Mouse (Mus musculus): ENCODE measurements around the gene Scgn. TPM values are rescaled to one million over a fixed set of nuclear protein-coding genes. Genes with fewer than 3 reads are reported as not detected.

Scgn gene
- total and polyA plus RNA-seq, 3 experiments = not detected

DNA sequence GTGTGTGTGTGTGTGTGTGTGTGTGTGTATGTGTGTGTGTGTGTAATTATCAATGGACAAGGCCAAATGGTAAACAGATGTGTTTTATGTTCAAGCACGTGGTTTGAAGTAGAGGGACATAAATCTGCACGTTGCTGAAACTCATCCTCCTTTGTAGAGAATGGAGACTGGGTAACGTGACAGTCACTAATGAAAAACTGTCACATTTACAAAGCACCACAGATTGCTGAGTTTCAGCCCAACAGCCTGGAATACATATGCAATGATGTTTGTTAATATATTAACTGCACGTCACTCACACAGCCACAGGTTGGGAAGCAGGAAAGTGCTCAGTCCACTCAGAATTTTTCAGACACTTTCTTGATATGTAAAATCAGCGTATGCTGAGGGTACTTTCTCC is 563 bp downstream of the Scgn start:
- DNase-seq (ENCODE audit: low spot score) (no peak), ATAC-seq (ENCODE audit: extremely low read depth, insufficient number of reproducible peaks, low FRiP score, poor library complexity, severe bottlenecking) (no peak)
- TF ChIP-seq TAL1 (conservative IDR thresholded peaks at IDR 0.05; ENCODE audit: low read depth, low read length) (no peak), GATA2 (IDR thresholded peaks at IDR 0.05; ENCODE audit: borderline replicate concordance, low read depth, low read length) (no peak), CTCF (IDR thresholded peaks at IDR 0.05; ENCODE audit: low read depth, low read length) (no peak), POLR2AphosphoS5 (IDR thresholded peaks at IDR 0.05; ENCODE audit: insufficient replicate concordance, low read depth, low read length) (no peak), GATA1 (IDR thresholded peaks at IDR 0.05; ENCODE audit: borderline replicate concordance, low read length) (no peak)
- no peaks in the 10 kb centered on the region; the same call in 1 of the 2 replicates for H3K27me3 ChIP-seq (ENCODE audit: insufficient read depth, low read length)
- H3K36me3 ChIP-seq (replicated peaks) = no peaks in the 10 kb centered on the region
- no peak overlapping the region for H3K4me3 ChIP-seq (ENCODE audit: low read depth, low read length)
- no peaks in the 10 kb centered on the region for H3K4me1 ChIP-seq (ENCODE audit: insufficient read depth, low read depth, low read length)
- no peaks in the 10 kb centered on the region for H3K9me3 ChIP-seq (replicated peaks)

GRCm38 (mm10) chr13:23985130-23985529 is 5.9 kb downstream of the Scgn start:
- ATAC-seq (ENCODE audit: extremely low read depth, insufficient number of reproducible peaks, low FRiP score, poor library complexity, severe bottlenecking) (no peak), DNase-seq (ENCODE audit: low spot score) (no peak)
- Histone ChIP-seq H3K9me3 (replicated peaks) (no peaks in the 10 kb centered on the region), H3K4me3 (ENCODE audit: low read depth, low read length) (no peak overlapping the region), H3K27me3 (ENCODE audit: insufficient read depth, low read length) (no peaks in the 10 kb centered on the region), H3K4me1 (ENCODE audit: insufficient read depth, low read depth, low read length) (no peaks in the 10 kb centered on the region), H3K36me3 (replicated peaks) (no peaks in the 10 kb centered on the region)
- TF ChIP-seq GATA2 (IDR thresholded peaks at IDR 0.05; ENCODE audit: borderline replicate concordance, low read depth, low read length) (no peak), POLR2AphosphoS5 (IDR thresholded peaks at IDR 0.05; ENCODE audit: insufficient replicate concordance, low read depth, low read length) (no peak), GATA1 (IDR thresholded peaks at IDR 0.05; ENCODE audit: borderline replicate concordance, low read length) (no peak), CTCF (IDR thresholded peaks at IDR 0.05; ENCODE audit: low read depth, low read length) (no peak), TAL1 (conservative IDR thresholded peaks at IDR 0.05; ENCODE audit: low read depth, low read length) (no peak)

DNA sequence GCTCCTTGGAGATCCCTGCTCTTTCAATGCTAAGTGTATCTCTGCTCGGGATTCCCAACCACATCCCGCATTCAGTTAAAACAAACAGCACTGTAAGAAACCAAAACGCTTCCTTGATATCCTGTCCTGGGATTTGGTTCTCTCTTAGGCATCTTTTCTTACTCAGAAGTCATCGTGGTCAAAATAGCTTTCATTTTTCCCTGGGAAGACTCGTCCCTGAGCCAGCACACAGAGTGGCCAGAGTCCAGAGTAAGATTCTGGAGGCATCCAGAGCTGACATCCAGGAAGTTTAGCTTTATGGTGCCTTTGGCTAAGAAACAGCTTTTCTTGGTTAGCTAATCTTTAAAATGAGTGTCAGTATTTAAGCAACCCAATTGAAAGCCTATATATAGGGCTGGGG is 18.7 kb downstream of the Scgn start:
- TF ChIP-seq CTCF (IDR thresholded peaks at IDR 0.05; ENCODE audit: low read depth, low read length) = no peak
- TF ChIP-seq TAL1 (conservative IDR thresholded peaks at IDR 0.05; ENCODE audit: low read depth, low read length) = no peak
- no peak for TF ChIP-seq POLR2AphosphoS5 (IDR thresholded peaks at IDR 0.05; ENCODE audit: insufficient replicate concordance, low read depth, low read length)
- TF ChIP-seq GATA1 (IDR thresholded peaks at IDR 0.05; ENCODE audit: borderline replicate concordance, low read length) = no peak
- no peak for TF ChIP-seq GATA2 (IDR thresholded peaks at IDR 0.05; ENCODE audit: borderline replicate concordance, low read depth, low read length)
- Histone ChIP-seq H3K9me3 (replicated peaks) (no peaks in the 10 kb centered on the region), H3K4me1 (ENCODE audit: insufficient read depth, low read depth, low read length) (no peaks in the 10 kb centered on the region), H3K36me3 (replicated peaks) (no peaks in the 10 kb centered on the region), H3K27me3 (ENCODE audit: insufficient read depth, low read length) (no peaks in the 10 kb centered on the region), H3K4me3 (ENCODE audit: low read depth, low read length) (no peak overlapping the region)
- DNase-seq (ENCODE audit: low spot score) (no peak), ATAC-seq (ENCODE audit: extremely low read depth, insufficient number of reproducible peaks, low FRiP score, poor library complexity, severe bottlenecking) (no peak)

DNA sequence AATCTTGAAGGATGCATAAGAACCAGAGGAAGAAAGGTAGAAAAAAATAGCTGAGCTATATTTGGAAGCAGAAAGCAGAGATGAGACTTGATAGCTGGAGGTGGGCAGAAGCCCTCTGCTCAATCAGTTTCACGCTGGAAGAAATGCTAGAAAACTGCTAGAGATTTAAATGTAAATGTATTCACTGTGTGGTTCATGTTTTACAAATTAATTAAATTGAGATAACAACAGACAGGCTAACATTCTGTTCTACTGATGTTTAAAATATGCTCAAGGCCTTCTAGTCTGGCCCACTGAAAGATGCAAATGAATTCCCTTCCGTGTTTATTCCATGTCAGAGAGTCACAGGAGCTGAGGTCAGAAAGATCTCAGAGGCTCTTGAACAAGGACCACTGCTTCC is 19.1 kb downstream of the Scgn start:
- H3K36me3 ChIP-seq (replicated peaks) = no peaks in the 10 kb centered on the region
- H3K9me3 ChIP-seq (replicated peaks) = no peaks in the 10 kb centered on the region
- DNase-seq (ENCODE audit: low spot score) (no peak), ATAC-seq (ENCODE audit: extremely low read depth, insufficient number of reproducible peaks, low FRiP score, poor library complexity, severe bottlenecking) (no peak)
- no peak overlapping the region for H3K4me3 ChIP-seq (ENCODE audit: low read depth, low read length)
- TF ChIP-seq TAL1 (conservative IDR thresholded peaks at IDR 0.05; ENCODE audit: low read depth, low read length) = no peak
- no peak for TF ChIP-seq POLR2AphosphoS5 (IDR thresholded peaks at IDR 0.05; ENCODE audit: insufficient replicate concordance, low read depth, low read length)
- TF ChIP-seq CTCF (IDR thresholded peaks at IDR 0.05; ENCODE audit: low read depth, low read length) = no peak
- TF ChIP-seq GATA2 (IDR thresholded peaks at IDR 0.05; ENCODE audit: borderline replicate concordance, low read depth, low read length) = no peak
- no peak for TF ChIP-seq GATA1 (IDR thresholded peaks at IDR 0.05; ENCODE audit: borderline replicate concordance, low read length)
- no peaks in the 10 kb centered on the region for H3K4me1 ChIP-seq (ENCODE audit: insufficient read depth, low read depth, low read length)
- no peaks in the 10 kb centered on the region for H3K27me3 ChIP-seq (ENCODE audit: insufficient read depth, low read length)

- no peak for DNase-seq (ENCODE audit: low spot score)
These were observed 26.1 kb downstream of the Scgn start for GRCm38 (mm10) chr13:23964909-23965308.

DNA sequence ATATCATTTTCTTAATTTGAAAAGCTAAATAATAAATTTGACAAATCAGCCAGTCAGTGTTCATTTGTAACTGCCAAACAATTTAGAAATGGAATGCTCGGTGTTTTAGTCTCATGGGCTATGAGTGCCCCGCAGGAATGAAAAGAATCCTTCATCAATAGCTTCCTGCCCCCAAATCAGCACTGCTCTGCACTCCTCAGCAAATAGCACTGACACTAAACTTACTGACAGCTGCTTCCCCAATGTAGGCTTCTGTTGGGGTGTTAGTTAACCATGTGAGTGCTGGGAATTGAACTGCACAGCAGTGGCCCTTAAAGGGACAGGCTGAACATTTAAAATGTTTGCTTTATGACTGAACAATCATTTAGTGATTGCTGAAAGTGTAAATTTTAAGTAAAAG is 31.2 kb downstream of the Scgn start:
- Histone ChIP-seq H3K27me3 (ENCODE audit: insufficient read depth, low read length) (no peaks in the 10 kb centered on the region), H3K36me3 (replicated peaks) (no peaks in the 10 kb centered on the region), H3K4me3 (ENCODE audit: low read depth, low read length) (no peak overlapping the region), H3K4me1 (ENCODE audit: insufficient read depth, low read depth, low read length) (no peaks in the 10 kb centered on the region), H3K9me3 (replicated peaks) (no peaks in the 10 kb centered on the region)
- DNase-seq (ENCODE audit: low spot score) = no peak
- ATAC-seq (ENCODE audit: extremely low read depth, insufficient number of reproducible peaks, low FRiP score, poor library complexity, severe bottlenecking) = no peak
- TF ChIP-seq GATA2 (IDR thresholded peaks at IDR 0.05; ENCODE audit: borderline replicate concordance, low read depth, low read length) (no peak), POLR2AphosphoS5 (IDR thresholded peaks at IDR 0.05; ENCODE audit: insufficient replicate concordance, low read depth, low read length) (no peak), GATA1 (IDR thresholded peaks at IDR 0.05; ENCODE audit: borderline replicate concordance, low read length) (no peak), TAL1 (conservative IDR thresholded peaks at IDR 0.05; ENCODE audit: low read depth, low read length) (no peak), CTCF (IDR thresholded peaks at IDR 0.05; ENCODE audit: low read depth, low read length) (no peak)

More at GRCm38 (mm10) chr13:23964909-23965308, 26.1 kb downstream of the Scgn start:
- Histone ChIP-seq H3K4me1 (ENCODE audit: insufficient read depth, low read depth, low read length) (no peaks in the 10 kb centered on the region), H3K4me3 (ENCODE audit: low read depth, low read length) (no peak overlapping the region), H3K9me3 (replicated peaks) (no peaks in the 10 kb centered on the region), H3K36me3 (replicated peaks) (no peaks in the 10 kb centered on the region), H3K27me3 (ENCODE audit: insufficient read depth, low read length) (no peaks in the 10 kb centered on the region)
- TF ChIP-seq POLR2AphosphoS5 (IDR thresholded peaks at IDR 0.05; ENCODE audit: insufficient replicate concordance, low read depth, low read length) = no peak
- TF ChIP-seq CTCF (IDR thresholded peaks at IDR 0.05; ENCODE audit: low read depth, low read length) = no peak
- TF ChIP-seq TAL1 (conservative IDR thresholded peaks at IDR 0.05; ENCODE audit: low read depth, low read length) = no peak
- TF ChIP-seq GATA1 (IDR thresholded peaks at IDR 0.05; ENCODE audit: borderline replicate concordance, low read length) = no peak
- TF ChIP-seq GATA2 (IDR thresholded peaks at IDR 0.05; ENCODE audit: borderline replicate concordance, low read depth, low read length) = no peak
- ATAC-seq (ENCODE audit: extremely low read depth, insufficient number of reproducible peaks, low FRiP score, poor library complexity, severe bottlenecking) = no peak
